Mouse (Mus musculus) CH12.LX (cell line): Measurements from ENCODE around the gene Sae1.

Experiments
- BHLHE40 ChIP-seq: IDR thresholded peaks from 2 replicates; pipeline ENCODE4 v1.6.1; 2011; ENCODE audit warnings: mild to moderate bottlenecking, low read depth, low read length, improper control_type of control experiment
- ETS1 ChIP-seq: conservative IDR thresholded peaks from 2 replicates; pipeline ENCODE4 v1.6.1; 2012; ENCODE audit warnings: low read depth, mild to moderate bottlenecking, inconsistent platforms, low read length, improper control_type of control experiment, moderate library complexity
- USF1 ChIP-seq: IDR thresholded peaks from 2 replicates; pipeline ENCODE4 v1.6.1; 2014; ENCODE audit warnings: low read depth, mild to moderate bottlenecking, inconsistent platforms, low read length, improper control_type of control experiment

GRCm38 (mm10) chr7:16401991-16402431, 14.4 kb upstream of the Sae1 start:
- no peak for TF ChIP-seq BHLHE40
- TF ChIP-seq USF1: no peak
- no peak for TF ChIP-seq ETS1
